Mouse (Mus musculus): ENCODE measurements around the gene Il17rc.
A peak's percentile ranks its signal among the peaks of the same experiment; 100 is the strongest.

The Il17rc gene

GRCm38 (mm10) chr6:113455007-113455406, 16.2 kb upstream of the Il17rc start:
- no peak for DNase-seq (ENCODE audit: low spot score)

GRCm38 (mm10) chr6:113457952-113458534, 13.2 kb upstream of the Il17rc start, which contains the start of gene Il17re:
Gene Il17re, plus strand, starts transcription at chr6:113458484.
- DNase-seq (ENCODE audit: low spot score), result no peak

GRCm38 (mm10) chr6:113458635-113459034, 12.6 kb upstream of the Il17rc start:
- no peak for DNase-seq (ENCODE audit: low spot score)

GRCm38 (mm10) chr6:113464040-113464439, 7.2 kb upstream of the Il17rc start:
- DNase-seq (ENCODE audit: low spot score), result no peak

- peak; percentile 72 for DNase-seq (ENCODE audit: low spot score)
Measured at GRCm38 (mm10) chr6:113465602-113466001, 5.6 kb upstream of the Il17rc start.

GRCm38 (mm10) chr6:113468512-113468911, 2.7 kb upstream of the Il17rc start:
- DNase-seq (ENCODE audit: low spot score), result no peak

- peak; percentile 85 for DNase-seq (ENCODE audit: low spot score)
Measured at GRCm38 (mm10) chr6:113469021-113469420, 2.2 kb upstream of the Il17rc start.

GRCm38 (mm10) chr6:113469432-113469831, 1.8 kb upstream of the Il17rc start:
- peak; percentile 82 for DNase-seq (ENCODE audit: low spot score)

- peak; percentile 63 for DNase-seq (ENCODE audit: low spot score)
Measured at GRCm38 (mm10) chr6:113472061-113472460, 834 bp downstream of the Il17rc start.

GRCm38 (mm10) chr6:113473246-113473645, 2.0 kb downstream of the Il17rc start:
- DNase-seq (ENCODE audit: low spot score), result no peak

- no peak for DNase-seq (ENCODE audit: low spot score)
Measured at GRCm38 (mm10) chr6:113473715-113474114, 2.5 kb downstream of the Il17rc start.

GRCm38 (mm10) chr6:113477353-113477752, 6.1 kb downstream of the Il17rc start:
- DNase-seq (ENCODE audit: low spot score), result no peak

GRCm38 (mm10) chr6:113478906-113479305, 7.7 kb downstream of the Il17rc start:
- no peak for DNase-seq (ENCODE audit: low spot score)

GRCm38 (mm10) chr6:113480555-113481373, 9.5 kb downstream of the Il17rc start:
- DNase-seq (ENCODE audit: low spot score), result peak; percentile 21

- DNase-seq (ENCODE audit: low spot score), result peak; percentile 58
Measured at GRCm38 (mm10) chr6:113482477-113483099, 11.4 kb downstream of the Il17rc start.

- peak; percentile 96 for DNase-seq (ENCODE audit: low spot score)
Measured at GRCm38 (mm10) chr6:113483100-113483615, 11.9 kb downstream of the Il17rc start, which contains the start of gene Creld1. Gene Creld1, plus strand, starts transcription at chr6:113483297.

GRCm38 (mm10) chr6:113483729-113484128, 12.5 kb downstream of the Il17rc start:
- peak; percentile 70 for DNase-seq (ENCODE audit: low spot score)

GRCm38 (mm10) chr6:113487125-113487576, 15.9 kb downstream of the Il17rc start:
- peak; percentile 64 for DNase-seq (ENCODE audit: low spot score)

GRCm38 (mm10) chr6:113489410-113489809, 18.2 kb downstream of the Il17rc start:
- no peak for DNase-seq (ENCODE audit: low spot score)

- DNase-seq (ENCODE audit: low spot score), result no peak
Measured at GRCm38 (mm10) chr6:113492101-113492864, 21.1 kb downstream of the Il17rc start.

- DNase-seq (ENCODE audit: low spot score), result no peak
Measured at GRCm38 (mm10) chr6:113494258-113494788, 23.1 kb downstream of the Il17rc start.

All from MN1 (cell line).